Mouse (Mus musculus) yolk sac, embryonic 10.5 days (tissue): ENCODE data around the gene Tle2.
A peak's percentile ranks its signal among the peaks of the same experiment; 100 is the strongest.

Experiments used
- DNase-seq: peaks from one replicate; pipeline ENCODE4 v3.0.0-alpha.2; 2017; ENCODE audit warnings: low spot score

Tle2 gene

GRCm38 (mm10) chr10:81574081-81575056 is at the start of gene Tle2:
Gene Tle2, plus strand, starts transcription at chr10:81574561.
- DNase-seq, result no peak

GRCm38 (mm10) chr10:81525017-81525694 is 49.2 kb upstream of the Tle2 start:
- DNase-seq, result no peak

GRCm38 (mm10) chr10:81526779-81527178 is 47.6 kb upstream of the Tle2 start:
- peak; percentile 60 for DNase-seq

DNA sequence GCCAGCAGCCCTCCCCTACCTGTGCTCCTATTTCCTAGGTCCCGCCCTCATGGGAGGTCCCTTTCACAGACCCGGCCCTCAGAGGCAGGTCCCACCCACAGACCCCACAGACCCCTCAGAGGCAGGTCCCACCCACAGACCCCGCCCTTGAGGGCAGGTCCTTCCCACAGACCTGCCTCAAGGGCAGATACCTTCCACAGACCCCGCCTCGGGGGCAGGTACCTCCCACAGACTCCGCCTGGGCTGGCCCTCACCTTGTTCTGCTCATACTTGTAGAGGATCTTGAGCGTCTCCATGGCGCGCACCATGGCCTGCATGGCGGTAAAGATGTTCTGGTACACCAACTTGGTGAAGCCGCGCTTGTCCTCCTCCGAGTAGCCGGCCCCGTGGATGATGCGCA is 39.5 kb upstream of the Tle2 start:
- DNase-seq, result no peak

- no peak for DNase-seq
Measured at GRCm38 (mm10) chr10:81536734-81537133, 37.6 kb upstream of the Tle2 start.

- DNase-seq, result no peak
Measured at GRCm38 (mm10) chr10:81537429-81537828, 36.9 kb upstream of the Tle2 start.

DNA sequence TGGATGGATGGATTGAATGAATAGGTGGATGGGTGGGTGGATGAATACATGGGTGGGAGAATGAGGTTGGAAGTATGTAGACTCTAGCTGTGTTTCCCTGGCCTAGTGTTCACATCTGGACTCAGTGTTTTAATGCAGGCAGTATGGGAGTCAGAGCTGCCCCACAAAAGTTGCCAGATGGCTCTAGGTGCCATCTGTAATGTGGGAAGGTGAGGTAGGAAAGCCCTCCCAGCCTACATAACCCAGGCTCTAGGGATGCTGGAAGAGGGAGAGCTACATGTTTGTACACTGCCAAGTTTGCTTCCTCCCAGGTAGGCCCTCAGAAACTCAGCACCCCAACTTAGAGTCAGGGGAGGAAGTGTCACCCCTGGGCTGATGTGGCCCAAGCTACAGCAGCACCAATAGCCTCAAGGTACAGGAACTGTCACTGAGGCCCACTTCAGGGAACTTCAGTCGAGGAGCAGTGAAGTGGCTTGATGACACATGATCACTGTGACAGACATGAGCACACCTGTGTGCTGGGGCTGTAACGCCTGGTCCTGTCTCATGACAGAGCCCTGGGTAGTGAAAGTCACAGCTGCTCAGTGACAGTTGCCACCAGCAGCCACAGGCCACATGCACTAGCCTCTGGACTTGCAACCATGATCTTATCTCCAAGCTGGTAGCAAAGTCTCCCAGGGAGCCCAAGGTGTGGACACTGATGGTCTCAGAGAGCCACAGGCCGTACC is 35.9 kb upstream of the Tle2 start:
- no peak for DNase-seq

DNA sequence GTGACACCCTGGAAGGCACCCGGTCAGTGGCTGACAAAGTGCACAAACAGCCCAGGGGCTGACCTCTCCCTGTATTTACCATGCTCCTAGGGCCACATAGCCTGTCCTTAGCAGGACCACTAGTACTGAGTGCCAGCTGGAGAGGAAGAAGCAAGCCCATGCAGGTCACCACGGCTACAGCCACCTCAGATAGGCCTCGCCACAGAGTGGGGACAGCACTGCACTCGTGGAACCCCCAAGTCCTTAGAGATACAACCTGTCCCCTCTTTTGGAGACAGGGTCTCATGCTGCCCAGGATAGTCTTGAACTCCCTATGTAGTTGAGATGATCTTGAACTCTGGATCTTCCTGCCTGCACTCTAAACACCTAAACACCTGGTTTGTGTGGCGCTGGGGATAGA is 33.0 kb upstream of the Tle2 start:
- no peak for DNase-seq

DNA sequence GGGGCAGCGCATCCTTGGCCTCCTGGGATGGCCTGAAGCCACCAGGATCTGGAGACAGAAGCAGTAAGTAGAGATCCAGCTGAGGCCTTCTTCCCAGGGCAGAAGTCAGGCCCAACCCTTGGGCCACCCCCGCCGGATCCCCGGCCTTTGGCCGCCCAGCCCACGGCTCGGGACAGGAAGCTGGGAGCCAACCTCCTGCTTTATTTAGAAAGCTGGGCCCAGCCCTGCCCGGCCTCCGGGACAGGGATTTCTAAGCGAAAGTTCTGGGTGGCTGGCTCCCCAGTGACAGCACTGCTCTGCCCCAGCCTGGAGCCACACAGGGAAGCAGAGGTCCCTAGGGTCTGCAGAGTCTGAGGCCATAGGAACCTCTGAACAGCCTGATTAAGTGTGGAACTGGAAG is 32.6 kb upstream of the Tle2 start:
- DNase-seq, result no peak

- no peak for DNase-seq
Measured at GRCm38 (mm10) chr10:81542727-81543460, 31.5 kb upstream of the Tle2 start.

- no peak for DNase-seq
Measured at GRCm38 (mm10) chr10:81543633-81544032, 30.7 kb upstream of the Tle2 start.

- no peak for DNase-seq
Measured at GRCm38 (mm10) chr10:81544296-81545160, 29.8 kb upstream of the Tle2 start.

DNA sequence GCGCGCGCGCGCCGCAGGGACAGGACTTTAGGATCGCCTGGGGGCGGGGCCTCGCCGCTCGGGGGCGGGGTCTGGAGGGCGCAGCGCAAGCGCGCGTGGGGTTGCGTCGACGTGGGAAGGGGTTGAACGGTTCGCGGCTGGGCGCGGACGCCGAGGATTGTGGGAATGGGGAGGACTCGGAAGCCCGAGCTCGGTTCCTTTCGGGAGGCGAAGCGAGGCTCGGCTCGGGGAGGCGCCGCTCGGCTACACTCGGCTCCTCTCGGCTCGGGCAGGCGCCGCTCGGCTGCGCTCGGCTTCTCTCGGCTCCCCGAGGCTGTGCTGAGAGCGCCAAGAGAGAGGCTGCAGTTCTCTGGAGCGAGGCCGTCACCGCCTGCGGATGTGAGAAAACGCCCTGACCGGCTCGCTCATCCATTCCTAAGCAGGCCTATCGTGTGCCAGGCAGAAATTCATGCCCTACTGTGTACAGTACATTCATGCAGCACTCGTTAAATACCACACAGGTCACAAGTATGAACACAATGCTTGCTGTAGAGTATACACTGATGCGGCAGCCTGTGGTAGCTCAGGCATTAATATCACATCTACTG is 29.1 kb upstream of the Tle2 start, which contains the start of gene Gna11:
Gna11 (minus strand) TSS at position 30 of the 587 bp plus-strand sequence.
- peak; percentile 99 for DNase-seq

DNA sequence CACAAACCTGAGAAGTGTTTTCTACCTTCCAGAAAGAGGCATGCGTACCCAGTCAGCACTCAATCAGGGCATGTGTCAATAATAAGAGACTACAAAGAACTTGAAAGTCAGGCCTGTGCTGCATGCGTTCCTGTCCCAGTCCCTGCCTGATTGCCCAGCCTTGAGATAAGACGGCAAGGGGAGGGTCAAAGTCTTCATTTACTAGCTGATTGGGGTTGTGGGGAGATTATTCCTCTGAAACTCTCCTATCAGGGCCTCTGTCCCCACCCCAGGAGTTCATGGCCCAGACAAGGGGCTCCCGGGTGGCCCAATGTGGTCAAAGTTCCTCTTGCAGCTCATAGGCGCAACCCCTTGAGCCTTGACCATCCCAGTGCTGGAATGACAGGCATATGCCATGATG is 28.0 kb upstream of the Tle2 start:
- DNase-seq, result peak; percentile 80

- DNase-seq, result no peak
Measured at GRCm38 (mm10) chr10:81546788-81547571, 27.4 kb upstream of the Tle2 start.

DNA sequence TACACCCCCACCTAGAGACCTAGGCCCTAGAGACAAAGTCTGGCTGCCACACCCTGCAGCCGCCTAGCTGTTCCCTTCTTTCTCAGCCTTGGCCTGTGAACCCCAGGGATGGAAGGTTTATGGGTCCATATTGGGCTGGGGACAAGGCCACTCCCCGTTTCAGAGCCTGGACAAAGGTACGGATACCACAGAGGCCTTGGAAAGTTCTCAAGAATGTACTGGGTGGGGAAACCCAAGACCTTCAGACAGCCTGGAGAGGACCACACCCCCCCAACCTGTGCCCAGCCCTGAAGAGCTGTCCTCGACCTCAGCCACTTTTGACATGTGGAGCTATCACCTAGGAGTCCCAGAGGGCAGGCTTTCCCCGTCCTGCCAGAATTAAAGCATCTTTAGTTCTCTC is 25.4 kb upstream of the Tle2 start:
- DNase-seq, result no peak

DNA sequence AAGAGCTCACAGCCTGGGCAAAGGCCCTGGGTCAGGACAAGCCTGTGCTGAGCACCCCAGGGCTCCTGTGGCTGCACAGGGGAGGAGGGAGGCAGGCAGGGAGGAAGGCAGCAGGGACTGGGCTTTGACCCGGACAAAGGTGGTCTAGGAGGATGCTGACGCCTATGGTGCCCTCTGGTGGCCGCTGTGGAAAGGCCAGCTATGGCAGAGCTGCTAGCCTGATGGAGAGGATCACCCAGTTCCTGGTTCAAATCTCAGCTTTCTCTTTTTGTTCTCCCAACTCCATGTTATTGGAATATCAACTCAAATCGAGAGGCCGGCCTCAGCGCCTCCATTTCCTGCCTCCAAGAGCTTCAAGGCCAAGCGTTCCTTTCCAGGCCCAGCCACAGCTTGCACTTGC is 24.1 kb upstream of the Tle2 start:
- DNase-seq, result no peak

GRCm38 (mm10) chr10:81551597-81552102 is 22.7 kb upstream of the Tle2 start:
- peak; percentile 84 for DNase-seq

DNA sequence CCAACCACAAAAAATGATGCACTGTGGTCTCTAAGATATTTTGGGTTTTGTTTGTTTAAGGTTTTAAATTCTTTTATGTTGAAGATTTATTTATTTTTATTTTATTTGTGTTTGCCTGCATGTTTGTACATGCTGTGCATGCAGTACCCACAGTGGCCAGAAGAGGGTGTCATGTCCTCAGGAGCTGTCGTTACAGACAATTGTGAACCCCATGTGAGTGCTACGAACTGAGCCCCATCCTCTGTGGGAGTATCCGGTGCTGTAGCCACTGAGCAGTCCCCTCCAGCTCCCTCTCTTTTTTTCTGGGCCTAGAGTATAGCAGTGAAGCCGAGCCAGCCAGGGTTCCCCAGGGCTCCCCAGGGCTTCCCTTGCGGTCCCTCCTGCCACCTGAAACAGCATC is 21.1 kb upstream of the Tle2 start:
- DNase-seq, result no peak
